Mouse (Mus musculus) embryo, embryonic 9.5 days (tissue): ENCODE results near the gene Inpp5a.

Source experiments
- DNase-seq: peaks from one replicate; pipeline ENCODE4 v3.0.0-alpha.2; 2017; ENCODE audit errors: extremely low spot score

Inpp5a gene

DNA sequence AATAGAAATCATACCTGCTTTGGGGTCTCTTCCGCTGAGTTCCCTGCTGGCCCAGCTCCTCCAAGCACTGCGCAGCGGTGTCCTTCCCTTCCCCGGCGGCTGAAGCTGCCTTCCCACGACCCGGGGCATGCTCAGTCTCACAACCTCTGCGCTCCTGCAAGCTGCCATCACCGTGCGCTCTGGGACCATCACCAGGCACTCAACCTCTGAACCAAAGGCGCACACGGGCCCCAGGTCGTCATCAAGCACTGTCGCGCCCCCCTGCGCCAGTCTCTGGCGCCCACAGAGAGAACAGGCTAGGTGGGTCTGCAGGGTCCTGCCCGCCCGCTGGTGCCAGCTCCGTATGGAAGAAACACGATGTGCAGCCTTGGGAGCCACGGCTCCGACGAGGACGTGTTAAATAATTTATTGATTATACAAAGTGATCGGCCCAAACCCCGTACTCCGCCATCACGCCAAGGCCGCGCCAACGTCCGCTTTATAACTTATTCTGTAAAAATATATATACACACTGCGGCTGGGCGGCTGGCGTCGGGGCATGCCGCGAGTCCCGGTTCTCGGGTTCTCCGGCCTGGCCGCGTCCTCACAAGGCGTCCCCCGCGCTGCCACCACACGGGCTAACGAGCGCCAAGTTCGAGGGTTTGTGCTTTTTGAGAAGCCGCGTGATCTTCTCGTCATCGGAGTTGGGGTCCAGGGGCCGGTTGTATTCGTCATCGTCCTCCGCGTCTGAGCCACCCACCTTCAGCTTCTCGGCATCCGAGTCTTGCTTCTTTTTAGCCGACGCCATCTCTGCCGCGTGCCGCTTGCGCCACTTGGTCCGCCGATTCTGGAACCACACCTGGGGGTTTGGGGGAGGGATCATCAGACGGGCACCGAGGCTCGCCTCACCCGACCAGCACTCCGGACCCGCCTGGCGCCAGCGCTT, 192.2 kb downstream of the Inpp5a start:
- DNase-seq = peak; percentile 42

DNA sequence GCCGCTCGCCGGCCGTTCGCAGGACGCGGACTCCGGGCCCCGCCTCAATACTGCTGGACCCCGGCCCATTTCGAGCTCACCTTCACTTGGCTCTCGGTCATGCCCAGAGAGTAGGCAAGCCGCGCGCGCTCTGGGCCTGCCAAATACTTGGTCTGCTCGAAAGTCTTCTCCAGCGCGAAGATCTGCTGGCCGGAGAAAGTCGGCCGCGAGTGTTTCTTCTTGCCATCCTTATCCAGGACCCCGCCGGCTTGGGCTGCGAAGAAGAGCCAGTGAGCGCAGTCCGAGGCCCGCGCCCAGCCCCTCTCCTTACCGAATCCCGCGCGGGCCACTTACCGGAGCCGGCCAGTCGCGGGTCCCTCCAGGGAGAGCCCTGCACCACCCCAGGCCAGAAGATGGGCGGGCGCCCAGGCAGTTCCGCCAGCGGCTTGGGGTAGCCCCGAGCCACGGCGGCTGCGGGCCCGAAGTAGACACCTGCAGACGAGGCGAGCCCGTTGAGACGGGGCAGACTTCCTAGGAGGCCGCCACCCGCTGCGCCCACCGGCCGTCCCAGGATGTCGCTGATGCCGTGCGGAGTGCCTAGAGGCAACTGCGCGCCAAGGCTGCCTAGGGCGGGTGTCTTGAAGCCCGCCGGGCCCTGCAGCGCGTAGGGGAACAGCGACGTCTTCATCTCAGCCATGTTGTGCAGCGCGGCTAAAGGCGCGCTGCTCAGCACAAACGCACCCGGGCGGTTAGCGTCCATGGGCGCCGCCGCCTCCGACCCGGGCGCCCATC, 193.1 kb downstream of the Inpp5a start:
- peak; percentile 56 for DNase-seq

DNA sequence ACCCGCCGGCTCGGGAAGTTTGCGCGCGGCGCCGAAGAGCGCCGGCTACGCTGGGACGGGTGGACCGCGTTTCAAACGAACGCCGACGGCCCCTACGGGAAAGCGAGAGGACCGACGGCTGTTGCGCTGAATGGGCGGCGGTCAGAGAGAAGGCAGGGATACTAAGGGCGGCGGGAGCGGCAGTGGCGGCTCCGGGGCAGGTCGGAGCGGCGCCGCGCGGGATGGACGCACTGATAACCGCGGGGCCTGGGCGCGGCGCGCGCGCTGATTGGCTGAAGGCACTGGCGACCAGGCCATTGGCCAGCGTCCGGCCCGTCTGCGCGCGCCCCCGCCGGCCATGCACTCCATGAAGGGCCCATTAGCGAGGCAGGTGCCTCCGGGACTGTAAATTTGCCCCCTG, 193.7 kb downstream of the Inpp5a start, which contains the start of gene Nkx6-2:
Nkx6-2 (minus strand) TSS at position 203 of the 400 bp plus-strand sequence.
- peak; percentile 70 for DNase-seq

DNA sequence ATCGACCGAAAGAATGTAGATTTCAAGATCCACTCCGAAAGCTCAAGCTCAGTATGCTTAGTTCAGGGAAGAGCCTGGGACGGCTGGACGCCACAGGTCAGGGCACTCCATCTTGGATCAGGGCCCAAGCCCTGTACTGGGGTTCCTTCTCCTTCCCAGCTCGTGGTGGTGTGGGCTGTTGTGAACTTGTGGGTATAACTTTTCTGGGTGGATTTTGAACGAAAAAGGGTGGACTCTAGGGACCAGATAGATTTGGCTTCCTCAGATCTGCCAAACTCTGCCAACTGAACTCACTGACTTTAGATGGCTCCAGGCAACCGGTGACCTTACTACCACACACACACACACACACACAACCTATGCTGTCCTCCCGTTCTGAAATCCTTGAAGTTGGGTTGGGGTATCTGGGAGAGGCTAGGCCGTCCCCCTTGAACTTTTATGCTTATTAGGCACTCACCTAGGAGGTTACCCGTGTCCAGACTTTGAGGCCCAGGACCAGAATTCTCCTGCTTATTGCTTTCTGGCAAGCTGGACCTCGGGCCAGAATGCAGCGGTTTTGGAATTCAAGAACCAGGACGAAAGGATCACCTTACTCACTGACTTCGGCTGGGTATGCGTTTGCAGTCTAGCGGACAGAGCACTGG, 194.3 kb downstream of the Inpp5a start:
- DNase-seq = no peak

DNA sequence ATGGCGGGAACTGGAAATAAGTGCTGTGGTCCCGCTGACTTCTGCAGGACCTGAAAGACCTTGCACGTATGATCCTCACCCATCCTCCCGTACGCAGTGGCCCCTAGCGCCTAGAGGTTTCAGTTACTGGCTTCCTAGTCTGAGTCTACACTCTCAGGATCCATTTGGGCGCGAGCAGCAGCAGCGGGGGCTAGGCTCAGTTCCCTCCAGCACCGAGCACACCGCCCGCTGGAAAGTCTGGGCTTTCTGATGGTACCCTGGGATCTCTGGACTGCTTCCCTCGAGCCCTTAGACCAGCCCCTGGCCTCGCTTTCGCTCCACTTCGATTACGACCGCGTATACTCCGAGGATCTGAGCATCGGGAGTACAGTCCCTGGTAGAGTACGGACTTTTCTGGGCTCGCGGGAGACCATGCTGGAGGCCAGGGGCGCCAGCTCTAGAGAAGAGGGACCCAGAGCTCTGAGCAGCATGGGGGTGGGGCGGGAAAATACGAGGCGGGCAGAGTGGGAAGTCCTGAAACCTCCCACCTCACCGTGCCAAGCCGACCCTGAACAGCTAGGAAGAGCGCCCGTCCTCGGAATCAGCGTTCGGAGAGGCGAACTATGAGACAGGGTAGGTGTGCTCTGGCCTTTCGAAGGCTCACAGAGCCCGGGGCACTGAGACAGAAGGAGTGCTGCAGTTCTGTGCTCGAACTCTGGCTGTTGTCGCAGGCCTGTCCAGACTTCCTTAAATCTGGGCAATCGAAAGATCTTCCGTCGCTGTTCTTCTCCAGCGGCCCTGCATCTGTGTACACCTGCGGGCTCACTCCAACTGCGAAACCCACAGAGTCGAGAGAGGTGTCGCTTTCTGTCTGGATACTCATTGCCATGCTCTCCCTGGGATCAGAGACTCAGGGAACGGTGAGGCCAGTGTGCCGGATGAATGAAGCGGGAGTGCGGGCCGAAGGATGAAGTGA, 195.6 kb downstream of the Inpp5a start:
- DNase-seq = peak; percentile 56

DNA sequence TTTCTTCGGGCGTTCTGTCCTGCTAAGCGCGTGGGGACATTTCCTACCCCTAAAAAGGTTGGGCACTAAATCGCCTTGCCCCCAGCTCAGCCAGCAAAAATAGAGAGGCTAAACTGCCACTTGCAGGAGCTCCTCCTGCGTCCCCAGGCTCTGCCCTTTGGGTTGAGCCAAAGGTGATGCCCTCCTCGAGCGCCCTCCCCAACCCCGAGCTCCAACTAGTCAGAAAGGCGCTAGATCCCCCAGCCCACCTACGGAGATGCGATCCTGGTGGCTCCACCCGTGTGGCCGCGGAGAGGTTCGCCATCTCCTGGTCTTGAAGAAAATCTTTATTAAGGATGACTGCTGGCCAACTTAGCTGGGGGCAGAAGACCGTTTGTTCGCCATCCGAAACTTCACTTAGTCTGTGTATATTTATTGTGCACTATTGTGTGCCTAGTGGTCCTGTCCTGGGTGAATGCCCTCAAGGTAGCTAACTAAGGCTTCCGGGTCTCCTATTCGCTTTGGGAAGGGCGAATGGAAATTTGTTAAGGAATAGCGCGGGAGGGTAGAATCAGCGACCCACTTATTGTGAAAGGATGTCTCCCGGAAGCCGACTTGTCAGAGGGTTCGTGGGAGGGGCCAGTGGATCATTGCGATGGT, 196.4 kb downstream of the Inpp5a start:
- DNase-seq = no peak

DNA sequence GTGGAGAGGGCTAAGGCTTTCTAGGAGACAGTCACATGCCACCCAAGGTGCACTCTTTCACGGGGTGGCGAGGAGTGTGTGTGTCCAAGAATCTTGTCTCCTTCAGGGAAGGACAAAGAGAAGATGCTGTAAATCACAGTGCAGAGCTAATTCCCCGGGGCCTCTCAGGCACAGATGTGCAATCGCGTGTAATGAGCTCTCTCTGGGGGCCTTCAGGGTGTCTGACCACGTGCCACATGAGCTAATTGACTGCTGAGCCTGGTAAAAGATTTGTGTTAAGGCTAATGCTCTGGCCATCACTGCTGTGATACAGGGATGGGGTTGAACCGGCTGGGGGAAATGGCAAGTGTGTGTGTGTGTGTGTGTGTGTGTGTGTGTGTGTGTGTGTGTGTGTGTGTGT, 199.0 kb downstream of the Inpp5a start:
- DNase-seq = no peak

DNA sequence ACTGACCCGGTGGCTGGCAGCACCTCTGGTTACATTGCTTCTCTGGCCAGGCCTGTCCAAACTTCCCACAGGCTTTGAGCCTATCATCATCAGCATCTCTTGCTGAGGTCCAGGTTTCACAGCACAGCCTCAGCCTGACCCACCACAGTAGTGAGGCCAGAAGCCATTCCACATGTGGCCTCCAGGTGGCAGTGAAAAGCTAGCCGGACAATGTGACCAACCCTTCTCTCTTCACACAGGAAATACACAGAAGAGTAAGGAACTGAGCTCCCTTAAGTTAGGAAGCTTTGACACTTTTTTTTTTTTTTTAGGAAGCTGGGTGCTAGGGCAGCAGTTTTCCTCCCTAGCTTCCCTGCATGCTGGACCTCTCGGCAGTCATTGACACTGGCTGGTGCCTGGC, 201.4 kb downstream of the Inpp5a start:
- DNase-seq = peak; percentile 53

DNA sequence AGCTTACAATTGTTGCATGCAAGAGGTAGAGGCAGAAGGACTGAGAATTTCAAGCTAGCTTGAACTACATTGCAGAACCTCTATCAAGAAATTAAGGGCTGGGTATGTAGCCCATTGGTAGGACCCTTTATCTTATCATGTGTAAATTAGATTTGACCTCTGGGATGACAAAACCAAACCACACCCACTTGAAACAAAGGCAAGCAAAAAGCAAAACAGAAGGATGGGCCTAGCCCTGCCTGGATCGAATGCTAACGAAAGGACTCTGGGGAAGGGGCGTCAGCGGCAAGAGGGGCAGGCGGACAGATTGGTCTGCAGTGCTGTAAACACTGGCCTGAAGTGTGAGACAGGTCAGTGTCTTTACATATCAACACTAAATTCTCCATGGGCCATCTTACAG, 202.4 kb downstream of the Inpp5a start:
- no peak for DNase-seq

DNA sequence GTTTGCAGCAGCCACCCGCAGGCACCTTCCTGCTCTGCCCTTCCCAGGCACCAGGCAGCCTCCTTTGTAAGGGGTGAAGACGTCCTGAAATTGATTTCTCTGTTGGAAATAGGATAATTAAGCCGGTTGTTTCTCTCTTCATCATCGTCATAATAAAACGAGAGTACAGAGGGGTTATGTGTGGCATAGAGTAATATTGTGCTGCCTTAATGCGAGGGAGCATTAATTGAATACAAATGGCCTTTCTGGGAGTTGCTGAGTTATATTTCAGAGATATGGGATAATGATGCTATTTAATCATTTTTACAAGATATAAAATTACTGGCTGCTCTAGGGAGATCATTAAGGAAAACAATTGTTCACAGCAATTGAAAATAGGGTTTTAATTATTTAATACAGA, 206.4 kb downstream of the Inpp5a start:
- no peak for DNase-seq

DNA sequence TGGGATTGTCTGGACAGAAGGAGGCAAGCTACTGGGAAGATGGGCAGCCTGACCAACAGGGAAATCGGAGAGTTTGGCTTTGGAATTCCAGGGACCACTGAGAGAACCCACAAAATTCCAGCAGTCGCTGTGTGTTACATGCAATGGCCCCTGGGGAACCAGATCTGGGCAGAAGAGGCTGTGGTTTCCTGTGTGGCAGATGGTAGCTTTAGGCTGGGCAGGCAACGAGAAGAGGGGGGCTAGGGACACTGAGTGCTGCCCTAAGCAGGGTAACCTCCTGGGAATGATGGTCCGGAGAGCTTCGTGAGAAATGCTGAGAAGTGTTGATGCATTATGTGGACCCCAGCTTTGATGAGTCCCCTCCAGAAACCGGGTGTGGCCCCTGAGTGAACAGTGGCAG, 207.0 kb downstream of the Inpp5a start:
- DNase-seq = no peak

DNA sequence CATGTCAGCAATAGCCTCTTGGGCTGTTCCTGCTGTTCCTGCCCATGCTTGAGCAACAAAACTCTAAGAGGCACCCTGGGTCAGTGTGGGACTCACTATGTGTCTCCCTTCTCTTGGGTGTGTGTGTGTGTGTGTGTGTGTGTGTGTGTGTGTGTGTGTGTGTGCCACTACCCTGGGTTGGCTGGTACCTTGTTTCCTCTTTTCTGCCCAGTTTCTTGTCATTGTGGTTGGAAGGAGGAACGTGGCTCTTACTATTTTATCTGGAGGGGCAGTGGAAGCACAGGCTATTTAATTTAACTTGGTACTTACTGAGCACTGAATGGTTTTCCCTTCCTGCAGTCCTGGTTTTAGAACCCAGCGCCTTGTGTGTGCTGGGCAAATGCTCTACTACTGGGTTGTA, 221.4 kb downstream of the Inpp5a start:
- no peak for DNase-seq

DNA sequence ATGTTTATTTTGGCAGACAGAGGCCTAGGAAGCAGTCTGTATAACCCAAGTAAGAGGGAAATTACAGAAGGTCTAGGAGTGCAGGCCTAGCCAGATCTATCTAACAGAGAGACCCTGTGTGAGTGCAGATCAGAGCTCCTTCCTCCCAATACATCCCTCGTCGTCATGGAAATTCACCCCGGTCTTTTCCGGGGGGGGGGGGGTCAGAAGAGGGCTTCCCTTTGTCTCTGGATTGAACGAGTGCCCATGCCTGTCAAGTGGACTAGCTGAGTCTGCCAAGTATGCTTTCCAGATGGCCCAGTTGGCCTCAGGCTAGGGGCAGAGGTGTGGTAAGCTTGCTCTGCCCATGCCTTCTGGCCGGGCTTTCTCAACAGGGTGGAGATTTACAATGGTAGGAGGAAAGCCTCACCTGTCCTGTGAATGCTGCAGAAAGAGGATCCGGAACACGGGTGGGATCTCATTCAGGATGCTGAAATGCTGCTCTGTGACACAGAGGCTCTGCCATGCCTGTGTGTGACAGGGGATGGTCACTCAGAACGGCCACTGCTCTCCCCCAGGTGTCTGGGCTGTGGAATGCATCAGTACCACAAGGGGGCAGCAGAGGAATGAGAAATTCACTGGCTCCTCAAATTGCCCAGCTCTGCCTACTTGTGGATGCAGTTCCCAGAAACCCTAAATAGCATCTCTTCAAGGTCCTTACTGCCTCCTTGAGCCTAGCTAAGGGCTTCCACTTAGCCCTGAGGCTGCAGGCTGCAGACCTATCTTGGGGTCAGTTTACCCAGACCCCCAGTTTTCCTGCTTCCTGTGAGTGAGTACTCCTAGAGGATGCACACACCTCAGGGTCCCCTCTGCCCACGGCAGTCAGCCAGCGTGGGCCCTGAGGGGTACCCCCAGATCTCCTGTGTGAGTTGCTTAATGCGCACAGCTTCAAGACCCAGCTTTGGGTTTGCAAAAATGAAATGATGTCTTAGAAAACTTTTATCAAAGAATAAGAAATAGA, 227.2 kb downstream of the Inpp5a start:
- peak; percentile 73 for DNase-seq

DNA sequence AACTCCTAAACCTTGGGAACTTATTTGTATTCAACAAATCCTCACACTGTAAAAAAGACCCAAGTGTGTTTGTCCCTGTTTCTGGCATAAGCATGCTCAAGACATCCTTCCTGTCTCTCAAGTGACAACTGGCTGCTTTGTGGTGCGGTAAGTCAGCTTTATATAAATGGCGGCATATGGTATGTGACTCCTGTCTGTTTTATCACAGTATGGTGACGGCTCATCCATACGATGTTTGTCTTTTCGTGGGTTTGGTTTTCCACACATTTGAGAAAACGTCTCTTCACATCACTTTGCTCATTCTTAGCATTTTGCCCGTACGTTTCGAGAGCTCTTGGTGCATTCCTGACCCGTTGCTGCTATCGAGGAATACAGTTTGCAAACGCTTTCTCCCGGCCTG, 233.7 kb downstream of the Inpp5a start:
- no peak for DNase-seq

DNA sequence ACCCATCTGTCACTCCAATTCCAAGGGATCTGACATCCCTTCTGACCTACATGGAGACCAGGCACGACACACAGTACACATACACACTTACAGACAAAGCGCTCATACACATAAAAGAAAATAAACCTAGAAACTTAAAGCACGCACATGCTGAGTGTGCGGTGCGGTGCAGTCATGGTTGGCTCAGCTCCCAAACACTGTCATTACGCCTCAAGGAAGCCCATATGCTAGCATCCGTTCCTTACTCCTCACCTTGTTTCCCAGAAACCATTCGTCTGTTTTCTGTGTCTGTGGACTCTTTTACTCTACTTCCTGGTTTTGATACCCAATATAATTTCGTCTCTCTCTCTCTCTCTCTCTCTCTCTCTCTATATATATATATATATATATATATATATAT, 236.2 kb downstream of the Inpp5a start:
- no peak for DNase-seq
